Mouse (Mus musculus) erythroid progenitor cell, adult 5-6 weeks (primary cell): ENCODE measurements around the gene Gm21887. TPM values are rescaled to one million over a fixed set of nuclear protein-coding genes. Genes with fewer than 3 reads are reported as not detected.
"Not testable (repeated sequence)": the region's sequence is repeated elsewhere in the genome, so short reads cannot be mapped to it uniquely, and the experiment has no call there.

Source experiments
- ATAC-seq: replicated peaks from 2 replicates; pipeline ENCODE4 v1.8.0; 2016; ENCODE audit warnings: moderate number of reproducible peaks, mild to moderate bottlenecking, moderate TSS enrichment, inconsistent platforms; ENCODE audit not compliant: poor library complexity, low FRiP score, severe bottlenecking
- total RNA-seq, 2 experiments: library from RNA; stranded (forward) in 1 of 2; stranded (reverse) in 1 of 2; fragments of 150-400 nt in 1 of 2; fragments of 186-747, 209-891 nt in 1 of 2; gene quantifications; 2 replicates each; pipeline versions ENCODE4 v1.2.3 to v1.2.4; 2015 to 2017; ENCODE audit warnings: low replicate concordance in 2 of 2

Gm21887 gene
- total RNA-seq, 2 experiments from 2014 or later, result 47.4 to 67.6 TPM

DNA sequence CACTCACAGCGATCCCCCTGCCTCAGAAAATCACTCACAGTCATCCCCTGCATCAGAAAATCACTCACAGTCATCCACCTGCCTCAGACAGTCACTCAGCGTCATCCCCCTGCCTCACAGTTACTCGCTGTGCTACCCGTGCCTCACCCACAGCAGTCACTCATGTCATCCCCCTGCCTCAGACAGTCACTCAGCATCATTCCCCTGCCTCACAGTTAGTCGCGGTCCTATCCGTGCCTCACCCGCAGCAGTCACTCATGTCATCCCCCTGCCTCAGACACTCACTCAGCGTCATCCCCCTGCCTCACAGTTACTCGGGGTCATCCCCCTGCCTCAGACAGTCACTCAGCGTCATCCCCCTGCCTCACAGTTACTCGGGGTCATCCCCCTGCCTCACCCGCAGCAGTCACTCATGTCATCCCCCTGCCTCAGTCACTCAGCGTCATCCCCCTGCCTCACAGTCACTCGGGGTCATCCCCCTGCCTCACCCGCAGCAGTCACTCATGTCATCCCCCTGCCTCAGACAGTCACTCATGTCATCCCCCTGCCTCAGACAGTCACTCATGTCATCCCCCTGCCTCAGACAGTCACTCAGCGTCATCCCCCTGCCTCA lies 13.4 kb upstream of the Gm21887 start:
- ATAC-seq, result not testable (repeated sequence)

DNA sequence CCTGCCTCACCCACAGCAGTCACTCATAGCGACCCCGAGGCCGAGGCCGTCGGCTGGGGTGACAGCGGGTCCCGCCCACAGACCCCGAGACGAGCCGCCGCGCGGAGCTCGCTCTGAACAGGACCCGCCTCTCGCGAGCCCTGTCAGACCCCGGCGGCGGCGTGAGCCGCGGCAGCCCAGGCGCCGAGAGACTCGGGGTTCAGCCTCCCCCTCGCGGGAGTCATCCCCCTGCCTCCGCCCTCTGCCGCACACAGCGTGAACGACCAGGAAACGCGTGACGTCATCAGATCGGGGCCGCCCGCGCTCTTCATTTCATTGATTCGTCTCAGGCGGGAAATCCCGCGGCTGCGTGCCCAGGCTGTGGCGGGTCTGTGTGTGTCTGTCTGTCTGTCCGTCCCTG lies 12.5 kb upstream of the Gm21887 start:
- ATAC-seq, result peak; percentile 11; the same call in 1 of the 2 replicates

DNA sequence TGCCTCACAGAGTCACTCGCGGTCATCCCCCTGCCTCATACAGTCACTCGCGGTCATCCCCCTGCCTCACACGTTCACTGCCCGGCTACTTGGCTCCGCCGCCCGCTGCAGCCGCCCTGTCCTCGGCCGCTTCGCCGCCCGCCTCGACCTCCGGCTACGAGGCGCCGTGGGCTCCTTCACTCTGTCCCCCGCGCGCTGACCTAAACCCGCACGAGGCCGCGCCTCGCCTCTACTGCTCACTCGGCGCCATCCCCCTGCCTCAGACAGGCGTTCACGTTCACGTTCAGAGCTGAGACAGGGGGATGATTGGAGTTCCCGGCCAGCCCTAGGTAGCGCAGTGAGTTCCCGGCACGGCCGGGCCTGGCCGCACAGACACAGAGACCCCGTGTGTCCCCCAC lies 12.0 kb upstream of the Gm21887 start:
- peak; percentile 4 for ATAC-seq

DNA sequence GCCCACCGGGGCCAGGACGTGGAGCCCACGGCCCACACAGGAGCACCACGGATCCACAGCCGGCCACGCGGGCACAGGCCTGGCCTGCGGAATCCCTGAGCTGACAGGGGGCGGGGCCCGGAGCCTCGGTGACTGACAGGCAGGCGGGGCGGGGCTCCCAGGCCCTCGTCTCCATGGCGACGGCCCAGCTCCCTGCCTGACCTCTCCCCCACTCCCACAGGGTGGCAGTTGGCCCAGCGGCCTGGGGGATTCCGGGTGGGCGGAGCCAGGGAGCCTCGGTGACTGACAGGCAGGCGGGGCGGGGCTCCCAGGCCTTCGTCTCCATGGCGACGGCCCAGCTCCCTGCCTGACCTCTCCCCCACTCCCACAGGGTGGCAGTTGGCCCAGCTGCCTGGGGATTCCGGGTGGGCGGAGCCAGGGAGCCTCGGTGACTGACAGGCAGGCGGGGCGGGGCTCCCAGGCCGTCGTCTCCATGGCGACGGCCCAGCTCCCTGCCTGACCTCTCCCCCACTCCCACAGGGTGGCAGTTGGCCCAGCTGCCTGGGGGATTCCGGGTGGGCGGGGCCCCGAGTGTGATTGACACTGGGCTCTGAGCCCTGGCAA lies 11.5 kb upstream of the Gm21887 start:
- peak; percentile 69 for ATAC-seq

DNA sequence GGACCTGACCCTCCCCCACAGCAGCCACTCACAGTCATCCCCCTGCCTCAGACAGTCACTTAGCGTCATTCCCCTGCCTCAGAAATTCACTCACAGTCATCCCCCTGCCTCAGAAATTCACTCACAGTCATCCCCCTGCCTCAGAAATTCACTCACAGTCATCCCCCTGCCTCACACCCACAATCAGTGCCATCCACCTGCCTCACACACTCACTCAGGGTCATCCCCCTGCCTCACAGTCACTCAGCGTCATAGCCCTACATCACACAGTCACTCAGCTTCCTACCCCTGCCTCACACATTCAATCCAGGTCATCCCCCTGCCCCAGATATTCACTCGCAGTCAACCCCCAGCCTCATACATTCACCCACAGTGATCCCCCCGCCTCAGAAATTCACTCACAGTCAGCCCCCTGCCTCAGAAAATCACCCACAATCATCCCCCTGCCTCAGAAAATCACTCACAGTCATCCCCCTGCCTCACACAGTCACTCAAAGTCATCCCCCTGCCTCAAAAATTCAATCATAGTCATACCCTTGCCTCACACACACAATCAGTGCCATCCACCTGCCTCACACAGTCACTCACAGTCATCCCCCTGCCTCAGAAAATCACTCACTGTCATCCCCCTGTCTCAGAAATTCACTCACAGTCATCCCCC lies 10.8 kb upstream of the Gm21887 start:
- ATAC-seq, result not testable (repeated sequence)

DNA sequence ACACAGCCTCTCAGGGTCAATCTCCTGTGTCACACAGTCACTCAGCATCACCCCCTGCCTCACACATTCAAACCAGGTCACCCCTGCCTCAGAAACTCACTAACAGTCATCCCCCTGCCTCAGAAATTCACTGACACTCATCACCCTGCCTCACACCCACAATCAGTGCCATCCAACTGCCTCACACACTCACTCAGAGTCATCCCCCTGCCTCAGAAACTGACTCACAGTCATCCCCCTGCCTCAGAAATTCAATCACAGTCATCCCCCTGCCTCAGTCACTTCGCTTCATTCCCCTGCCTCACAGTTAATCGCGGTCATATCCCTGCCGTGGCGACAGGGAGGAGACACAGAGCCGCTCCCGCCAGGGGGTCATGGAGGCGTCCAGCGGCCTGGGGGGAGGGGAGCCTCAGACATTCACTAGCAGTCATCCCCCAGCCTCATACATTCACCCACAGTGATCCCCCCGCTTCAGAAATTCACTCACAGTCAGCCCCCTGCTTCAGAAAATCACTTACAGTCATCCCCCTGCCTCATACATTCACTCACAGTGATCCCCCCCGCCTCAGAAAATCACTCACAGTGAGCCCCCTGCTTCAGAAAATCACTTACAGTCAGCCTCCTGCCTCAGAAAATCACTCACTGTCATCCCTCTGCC lies 10.1 kb upstream of the Gm21887 start:
- ATAC-seq, result not testable (repeated sequence)

DNA sequence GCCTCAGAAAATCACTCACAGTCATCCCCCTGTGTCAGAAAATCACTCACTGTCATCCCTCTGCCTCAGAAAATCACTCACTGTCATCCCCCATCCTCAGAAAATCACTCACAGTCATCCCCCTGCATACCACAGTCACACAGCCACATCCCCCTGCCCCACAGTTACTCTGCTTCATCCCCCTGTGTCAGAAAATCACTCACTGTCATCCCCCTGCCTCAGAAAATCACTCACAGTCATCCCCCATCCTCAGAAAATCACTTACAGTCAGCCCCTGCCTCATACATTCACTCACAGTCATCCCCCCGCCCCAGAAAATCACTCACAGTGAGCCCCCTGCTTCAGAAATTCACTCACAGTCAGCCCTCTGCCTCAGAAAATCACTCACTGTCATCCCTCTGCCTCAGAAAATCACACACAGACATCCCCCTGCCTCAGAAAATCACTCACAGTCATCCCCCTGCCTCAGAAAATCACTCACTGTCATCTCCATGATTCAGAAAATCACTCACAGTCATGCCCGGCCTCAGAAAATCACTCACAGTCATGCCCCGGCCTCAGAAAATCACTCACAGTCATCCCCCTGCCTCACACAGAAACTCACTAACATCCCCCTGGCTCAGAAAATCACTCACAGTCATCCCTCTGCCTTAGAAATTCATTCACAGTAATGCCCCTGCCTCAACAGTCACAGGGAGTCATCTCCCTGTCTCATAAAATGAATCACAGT lies 9.4 kb upstream of the Gm21887 start:
- ATAC-seq, result not testable (repeated sequence)

DNA sequence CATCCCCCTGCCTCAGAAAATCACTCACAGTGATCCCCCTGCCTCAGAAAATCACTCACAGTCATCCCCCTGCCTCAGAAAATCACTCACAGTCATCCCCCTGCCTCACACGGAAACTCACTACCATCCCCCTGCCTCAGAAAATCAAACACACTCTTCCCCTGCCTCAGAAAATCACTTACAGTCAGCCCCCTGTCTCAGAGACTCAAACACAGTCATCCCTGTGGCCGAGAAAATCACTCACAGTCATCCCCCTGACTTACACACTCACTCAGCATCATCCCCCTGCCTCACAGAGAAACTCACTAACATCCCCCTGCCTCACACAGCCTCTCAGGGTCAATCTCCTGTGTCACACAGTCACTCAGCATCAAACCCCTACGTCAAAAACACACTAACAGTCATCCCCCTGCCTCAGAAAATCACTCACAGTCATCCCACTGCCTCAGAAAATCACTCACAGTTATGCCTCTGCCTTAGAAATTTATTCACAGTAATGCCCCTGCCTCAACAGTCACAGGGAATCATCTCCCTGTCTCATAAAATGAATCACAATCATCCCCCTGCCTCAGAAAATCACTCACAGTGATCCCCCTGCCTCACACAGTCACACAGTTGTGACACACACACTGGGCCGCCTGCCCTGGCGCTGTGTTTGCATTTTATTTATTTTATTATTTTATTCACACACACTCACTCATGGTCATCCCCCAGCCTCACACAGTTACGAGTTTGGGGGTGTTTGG lies 8.6 kb upstream of the Gm21887 start:
- not testable (repeated sequence) for ATAC-seq

DNA sequence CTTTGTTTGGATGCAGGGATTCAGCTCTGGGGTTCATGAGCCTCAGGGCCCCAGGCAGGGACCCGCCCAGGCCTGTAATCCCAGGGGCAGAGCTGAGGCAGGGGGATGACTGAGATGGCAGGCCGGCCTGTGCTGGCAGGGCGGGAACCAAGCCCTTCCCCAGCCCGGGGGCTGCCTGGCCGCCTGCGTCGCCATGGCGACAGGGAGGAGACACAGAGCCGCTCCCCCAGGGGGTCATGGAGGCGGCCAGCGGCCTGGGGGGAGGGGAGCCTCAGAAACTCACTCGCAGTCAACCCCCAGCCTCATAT lies 8.1 kb upstream of the Gm21887 start:
- not testable (repeated sequence) for ATAC-seq

DNA sequence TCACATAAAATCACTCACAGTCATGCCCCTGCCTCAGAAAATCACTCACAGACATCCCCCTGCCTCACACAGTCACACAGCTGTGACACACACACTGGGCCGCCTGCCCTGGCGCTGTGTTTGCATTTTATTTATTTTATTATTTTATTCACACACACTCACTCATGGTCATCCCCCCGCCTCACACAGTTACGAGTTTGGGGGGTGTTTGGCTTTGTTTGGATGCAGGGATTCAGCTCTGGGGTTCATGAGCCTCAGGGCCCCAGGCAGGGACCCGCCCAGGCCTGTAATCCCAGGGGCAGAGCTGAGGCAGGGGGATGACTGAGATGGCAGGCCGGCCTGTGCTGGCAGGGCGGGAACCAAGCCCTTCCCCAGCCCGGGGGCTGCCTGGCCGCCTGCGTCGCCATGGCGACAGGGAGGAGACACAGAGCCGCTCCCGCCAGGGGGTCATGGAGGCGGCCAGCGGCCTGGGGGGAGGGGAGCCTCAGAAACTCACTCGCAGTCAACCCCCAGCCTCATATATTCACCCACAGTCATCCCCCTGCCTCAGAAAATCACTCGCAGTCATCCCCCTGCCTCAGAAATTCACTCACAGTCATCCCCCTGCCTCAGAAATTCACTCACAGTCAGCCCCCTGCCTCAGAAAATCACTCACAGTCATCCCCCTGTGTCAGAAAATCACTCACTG lies 6.8 kb upstream of the Gm21887 start:
- ATAC-seq, result 0 out of 2 replicates have a peak, but pooled peaks have one; percentile 23

DNA sequence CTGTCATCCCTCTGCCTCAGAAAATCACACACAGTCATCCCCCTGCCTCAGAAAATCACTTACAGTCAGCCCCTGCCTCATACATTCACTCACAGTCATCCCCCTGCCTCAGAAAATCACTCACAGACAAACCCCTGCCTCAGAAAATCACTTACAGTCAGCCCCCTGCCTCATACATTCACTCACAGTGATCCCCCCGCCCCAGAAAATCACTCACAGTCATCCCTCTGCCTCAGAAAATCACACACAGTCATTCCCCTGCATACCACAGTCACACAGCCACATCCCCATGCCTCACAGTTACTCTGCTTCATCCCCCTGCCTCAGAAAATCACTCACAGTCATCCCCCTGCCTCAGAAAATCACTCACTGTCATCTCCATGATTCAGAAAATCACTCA lies 5.9 kb upstream of the Gm21887 start:
- not testable (repeated sequence) for ATAC-seq

DNA sequence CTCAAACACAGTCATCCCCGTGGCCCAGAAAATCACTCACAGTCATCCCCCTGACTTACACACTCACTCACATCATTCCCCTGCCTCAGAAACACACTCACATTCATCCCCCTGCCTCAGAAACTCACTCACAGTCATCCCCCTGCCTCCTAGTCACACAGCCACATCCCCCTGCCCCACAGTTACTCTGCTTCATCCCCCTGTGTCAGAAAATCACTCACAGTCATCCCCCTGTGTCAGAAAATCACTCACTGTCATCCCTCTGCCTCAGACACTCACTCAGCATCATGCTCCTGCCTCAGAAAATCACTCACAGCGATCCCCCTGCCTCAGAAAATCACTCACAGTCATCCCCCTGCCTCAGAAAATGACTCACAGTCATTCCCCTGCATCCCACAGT lies 5.2 kb upstream of the Gm21887 start:
- not testable (repeated sequence) for ATAC-seq

DNA sequence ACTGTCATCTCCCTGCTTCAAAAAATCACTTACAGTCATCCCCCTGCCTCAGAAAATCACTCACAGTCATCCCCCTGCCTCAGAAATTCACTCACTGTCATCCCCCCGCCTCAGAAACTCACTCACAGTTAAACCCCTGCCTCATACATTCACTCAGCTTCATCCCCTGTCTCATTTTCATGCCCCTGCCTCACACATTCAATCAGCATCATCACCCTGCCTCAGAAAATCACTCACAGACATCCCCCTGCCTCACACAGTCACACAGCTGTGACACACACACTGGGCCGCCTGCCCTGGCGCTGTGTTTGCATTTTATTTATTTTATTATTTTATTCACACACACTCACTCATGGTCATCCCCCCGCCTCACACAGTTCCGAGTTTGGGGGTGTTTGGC lies 4.7 kb upstream of the Gm21887 start:
- not testable (repeated sequence) for ATAC-seq

DNA sequence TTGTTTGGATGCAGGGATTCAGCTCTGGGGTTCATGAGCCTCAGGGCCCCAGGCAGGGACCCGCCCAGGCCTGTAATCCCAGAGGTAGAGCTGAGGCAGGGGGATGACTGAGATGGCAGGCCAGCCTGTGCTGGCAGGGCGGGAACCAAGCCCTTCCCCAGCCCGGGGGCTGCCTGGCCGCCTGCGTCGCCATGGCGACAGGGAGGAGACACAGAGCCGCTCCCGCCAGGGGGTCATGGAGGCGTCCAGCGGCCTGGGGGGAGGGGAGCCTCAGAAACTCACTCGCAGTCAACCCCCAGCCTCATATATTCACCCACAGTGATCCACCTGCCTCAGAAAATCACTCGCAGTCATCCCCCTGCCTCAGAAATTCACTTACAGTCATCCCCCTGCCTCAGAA lies 4.3 kb upstream of the Gm21887 start:
- ATAC-seq, result not testable (repeated sequence)

DNA sequence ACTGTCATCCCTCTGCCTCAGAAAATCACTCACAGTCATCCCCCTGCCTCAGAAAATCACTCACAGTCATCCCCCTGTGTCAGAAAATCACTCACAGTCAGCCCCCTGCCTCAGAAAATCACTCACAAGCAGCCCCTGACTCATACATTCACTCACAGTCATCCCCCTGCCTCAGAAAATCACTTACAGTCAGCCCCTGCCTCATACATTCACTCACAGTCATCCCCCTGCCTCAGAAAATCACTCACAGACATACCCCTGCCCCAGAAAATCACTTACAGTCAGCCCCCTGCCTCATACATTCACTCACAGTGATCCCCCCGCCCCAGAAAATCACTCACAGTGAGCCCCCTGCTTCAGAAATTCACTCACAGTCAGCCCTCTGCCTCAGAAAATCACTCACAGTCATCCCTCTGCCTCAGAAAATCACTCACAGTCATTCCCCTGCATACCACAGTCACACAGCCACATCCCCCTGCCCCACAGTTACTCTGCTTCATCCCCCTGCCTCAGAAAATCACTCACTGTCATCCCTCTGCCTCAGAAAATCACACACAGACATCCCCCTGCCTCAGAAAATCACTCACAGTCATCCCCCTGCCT lies 3.7 kb upstream of the Gm21887 start:
- ATAC-seq, result not testable (repeated sequence)

DNA sequence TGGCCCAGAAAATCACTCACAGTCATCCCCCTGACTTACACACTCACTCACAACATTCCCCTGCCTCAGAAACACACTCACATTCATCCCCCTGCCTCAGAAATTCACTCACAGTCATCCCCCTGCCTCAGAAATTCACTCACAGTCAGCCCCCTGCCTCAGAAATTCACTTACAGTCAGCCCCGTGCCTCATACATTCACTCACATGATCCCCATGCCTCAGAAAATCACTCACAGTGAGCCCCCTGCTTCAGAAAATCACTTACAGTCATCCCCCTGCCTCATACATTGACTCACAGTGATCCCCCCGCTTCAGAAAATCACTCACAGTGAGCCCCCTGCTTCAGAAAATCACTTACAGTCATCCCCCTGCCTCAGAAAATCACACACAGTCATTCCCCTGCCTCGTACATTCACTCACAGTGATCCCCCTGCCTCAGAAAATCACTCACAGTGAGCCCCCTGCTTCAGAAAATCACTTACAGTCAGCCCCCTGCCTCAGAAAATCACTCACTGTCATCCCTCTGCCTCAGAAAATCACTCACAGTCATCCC lies 2.7 kb upstream of the Gm21887 start:
- ATAC-seq, result not testable (repeated sequence)

DNA sequence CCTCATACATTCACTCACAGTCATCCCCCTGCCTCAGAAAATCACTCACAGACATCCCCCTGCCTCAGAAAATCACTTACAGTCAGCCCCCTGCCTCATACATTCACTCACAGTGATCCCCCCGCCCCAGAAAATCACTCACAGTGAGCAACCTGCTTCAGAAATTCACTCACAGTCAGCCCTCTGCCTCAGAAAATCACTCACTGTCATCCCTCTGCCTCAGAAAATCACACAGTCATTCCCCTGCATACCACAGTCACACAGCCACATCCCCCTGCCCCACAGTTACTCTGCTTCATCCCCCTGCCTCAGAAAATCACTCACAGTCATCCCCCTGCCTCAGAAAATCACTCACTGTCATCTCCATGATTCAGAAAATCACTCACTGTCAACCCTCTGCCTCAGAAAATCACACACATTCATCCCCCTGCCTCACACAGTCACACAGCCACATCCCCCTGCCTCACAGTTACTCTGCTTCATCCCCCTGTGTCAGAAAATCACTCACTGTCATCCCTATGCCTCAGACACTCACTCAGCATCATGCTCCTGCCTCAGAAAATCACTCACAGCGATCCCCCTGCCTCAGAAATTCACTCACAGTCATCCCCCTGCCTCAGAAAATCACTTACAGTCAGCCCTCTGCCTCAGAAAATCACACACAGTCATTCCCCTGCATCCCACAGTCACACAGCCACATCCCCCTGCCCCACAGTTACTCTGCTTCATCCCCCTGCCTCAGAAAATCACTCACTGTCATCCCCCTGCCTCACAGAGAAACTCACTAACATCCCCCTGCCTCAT lies 1.9 kb upstream of the Gm21887 start:
- ATAC-seq, result not testable (repeated sequence)

DNA sequence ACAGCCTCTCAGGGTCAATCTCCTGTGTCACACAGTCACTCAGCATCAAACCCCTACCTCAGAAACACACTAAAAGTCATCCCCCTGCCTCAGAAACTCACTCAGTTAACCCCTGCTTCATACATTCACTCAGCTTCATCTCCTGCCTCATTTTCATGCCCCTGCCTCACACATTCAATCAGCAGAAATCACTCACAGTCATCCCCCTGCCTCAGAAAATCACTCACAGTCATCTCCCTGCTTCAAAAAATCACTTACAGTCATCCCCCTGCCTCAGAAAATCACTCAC lies 1.3 kb upstream of the Gm21887 start:
- not testable (repeated sequence) for ATAC-seq
